Mouse (Mus musculus) left cerebral cortex, adult 6 months (tissue): ENCODE results near the gene Otud6a. TPM values are rescaled to one million over a fixed set of nuclear protein-coding genes. Genes with fewer than 3 reads are reported as not detected.

Experiments used
- long read RNA-seq, 2 experiments: library from polyadenylated mRNA; unstranded; transcript quantifications; one replicate each; pipeline ENCODE4 v2.0.0; 2019 to 2020
- polyA plus RNA-seq: library from polyadenylated mRNA; unstranded; fragments of <200 nt; fragmentation: Nextera tagmentation; gene quantifications from 2 replicates; pipeline ENCODE4 v1.2.3, GENCODE M21; 2021

The Otud6a gene
- polyA plus RNA-seq = not detected in 2 replicates
- long read RNA-seq, experiment 1 = 0 reads
- long read RNA-seq, experiment 2 = 0 reads

GRCm38 (mm10) chrX:100428693-100429092 is at the start of gene Otud6a:
Gene Otud6a, plus strand, starts transcription at chrX:100429013.

DNA sequence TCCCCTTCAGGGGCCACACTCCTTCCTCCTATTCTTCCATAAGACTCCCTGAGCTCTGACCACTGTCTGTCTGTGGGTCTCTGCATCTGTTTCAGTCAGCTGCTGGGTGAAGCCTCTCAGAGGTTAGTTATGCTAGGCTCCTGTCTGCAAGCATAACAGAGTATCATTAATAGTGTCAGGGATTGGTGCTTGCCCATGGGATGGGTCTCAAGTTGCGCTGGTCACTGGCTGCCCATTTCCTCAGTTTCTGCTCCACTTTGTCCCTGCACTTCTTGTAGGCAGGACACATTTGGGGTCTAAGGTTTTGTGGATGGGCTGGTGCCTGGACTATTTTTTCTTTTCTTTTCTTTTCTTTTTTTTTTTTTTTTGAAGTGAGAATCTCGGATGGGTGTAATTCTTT is 13.8 kb downstream of the Otud6a start, which contains the start of gene Awat2:
Awat2 (minus strand) TSS at position 101 of the 400 bp plus-strand sequence.

Other genes with a start within 250 kb of the Otud6a start
- 0.11 and 0.20 TPM in 2 replicates for gene Awat2, start 13.7 kb downstream of the Otud6a start, polyA plus RNA-seq
- gene Igbp1, start 65.3 kb downstream of the Otud6a start, polyA plus RNA-seq = 33.6 and 47.2 TPM in 2 replicates
- 0.06 TPM in 1 of 2 replicates, not detected in the other for gene Dgat2l6, start 95.8 kb downstream of the Otud6a start, polyA plus RNA-seq
- not detected in 2 replicates for gene Awat1, start 143.2 kb downstream of the Otud6a start, polyA plus RNA-seq
- gene P2ry4, start 165.9 kb downstream of the Otud6a start, polyA plus RNA-seq = not detected in 2 replicates
- gene Arr3, start 176.5 kb downstream of the Otud6a start, polyA plus RNA-seq = 0.59 and 0.87 TPM in 2 replicates
- 0.33 and 0.36 TPM in 2 replicates for gene Kif4, start 196.7 kb downstream of the Otud6a start, polyA plus RNA-seq
- 91.5 and 102 TPM in 2 replicates for gene Pdzd11, start 197.6 kb downstream of the Otud6a start, polyA plus RNA-seq